Comparison of ENCODE assay signal across 29 mouse cellular contexts in the genomic region with DNA sequence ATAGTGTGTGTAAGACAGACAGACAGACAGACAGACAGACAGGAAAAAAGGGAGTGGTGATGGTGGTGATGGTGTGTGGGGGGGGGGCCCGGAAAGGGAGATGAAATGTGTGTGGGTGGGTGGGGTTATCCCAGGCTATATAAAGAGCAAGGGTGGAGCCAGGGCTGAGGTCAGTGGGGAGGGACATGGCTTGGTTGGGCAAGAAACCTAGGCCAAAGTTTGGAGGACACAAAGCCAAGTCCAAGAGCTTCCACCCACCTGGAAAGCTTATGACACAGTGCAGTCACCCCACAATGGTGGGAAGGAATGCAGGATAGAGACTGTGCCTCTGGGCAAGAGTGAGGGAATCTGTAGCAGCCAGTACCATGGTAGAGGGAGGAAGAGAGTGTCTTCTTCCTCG. TPM values are rescaled to one million over a fixed set of nuclear protein-coding genes. Genes with fewer than 3 reads are reported as not detected.
DNase-seq lines count a peak whose midpoint lies in the region; ATAC-seq and TF ChIP-seq lines count a peak whose summit lies in the region.
"Had no signal": no experiment of that assay in that cellular context is flagged by ENCODE, and none has a peak within 500 bp of the region (broad histone marks: within the 10 kb centered on the region; RNA-seq: fewer than 3 reads in every experiment).

No protein-coding gene starts in this region.

- peaks cover 8% of the 10 kb centered on the region for H3K27me3 ChIP-seq in liver, adult 2 months (ENCODE audit: control insufficient read depth, insufficient read depth, low read length)
- H3K27me3 ChIP-seq in liver, postnatal 0 days (ENCODE audit: insufficient read depth, low read length), result peaks cover 42% of the 10 kb centered on the region
- no peaks in the 10 kb centered on the region for H3K27me3 ChIP-seq in myocyte (ENCODE audit: control insufficient read depth, insufficient read depth, insufficient read length)
- H3K27me3 ChIP-seq: CH12.LX; embryonic facial prominence, embryonic 13.5 days; Patski had no signal

- H3K79me2 ChIP-seq in liver, adult 2 months (ENCODE audit: control insufficient read depth, insufficient read depth, low read length), result no peaks in the 10 kb centered on the region
- H3K79me2 ChIP-seq in myocyte (ENCODE audit: control insufficient read depth, insufficient read depth), result no peaks in the 10 kb centered on the region

- 28% methylated on average over 2 of the region's 2 CpGs for WGBS in liver, adult 2 months
- 52% methylated on average over 2 of the region's 2 CpGs for WGBS in liver, postnatal 0 days (ENCODE audit: insufficient replicate concordance)

- H3K36me3 ChIP-seq in liver, adult 2 months (ENCODE audit: control insufficient read depth, insufficient read depth, low read length), result no peaks in the 10 kb centered on the region
- H3K36me3 ChIP-seq in liver, postnatal 0 days (replicated peaks; ENCODE audit: insufficient read depth, low read length), result no peaks in the 10 kb centered on the region
- no peaks in the 10 kb centered on the region for H3K36me3 ChIP-seq in myocyte (ENCODE audit: control insufficient read depth, insufficient read depth)
- H3K36me3 ChIP-seq: embryonic facial prominence, embryonic 13.5 days; embryonic facial prominence, embryonic 15.5 days; forebrain, embryonic 10.5 days; forebrain, embryonic 12.5 days; G1E had no signal

- H3K27ac ChIP-seq in liver, adult 2 months (replicated peaks; ENCODE audit: insufficient read depth, low read depth, low read length), result no peak overlapping the region
- H3K27ac ChIP-seq in liver, postnatal 0 days (ENCODE audit: low read depth), result no peak overlapping the region
- H3K27ac ChIP-seq: embryonic facial prominence, embryonic 15.5 days; forebrain, embryonic 10.5 days; forebrain, embryonic 12.5 days had no signal

- no peak for TF ChIP-seq EP300 in liver, postnatal 0 days (IDR thresholded peaks at IDR 0.05; ENCODE audit: low read depth)

- H3K9ac ChIP-seq in liver, adult 2 months (ENCODE audit: low read depth, low read length), result no peak overlapping the region
- no peak overlapping the region for H3K9ac ChIP-seq in liver, postnatal 0 days (replicated peaks)
- H3K9ac ChIP-seq: embryonic facial prominence, embryonic 13.5 days; embryonic facial prominence, embryonic 15.5 days; forebrain, embryonic 12.5 days had no signal

- TF ChIP-seq CTCF in liver, adult 2 months (IDR thresholded peaks at IDR 0.05; ENCODE audit: low read depth, low read length), result no peak
- no peak for TF ChIP-seq CTCF in liver, postnatal 0 days (IDR thresholded peaks at IDR 0.05; ENCODE audit: low read depth)

- ATAC-seq in liver, postnatal 0 days, result no peak
- ATAC-seq: activated CD4-positive, CD25-positive, alpha-beta regulatory T cell, adult 4 months; CD4-positive, CD25-positive, alpha-beta regulatory T cell, adult 4 months; forebrain, embryonic 14.5 days; forebrain, embryonic 16.5 days; Patski had no signal

- H3K4me2 ChIP-seq in liver, postnatal 0 days (ENCODE audit: low read depth, low read length), result no peak overlapping the region
- peak overlapping the region; percentile 12 for H3K4me2 ChIP-seq in myocyte (ENCODE audit: low read depth)
- H3K4me2 ChIP-seq: embryonic facial prominence, embryonic 13.5 days; embryonic facial prominence, embryonic 15.5 days; forebrain, embryonic 12.5 days had no signal

- H3ac ChIP-seq in myocyte (ENCODE audit: control insufficient read depth, insufficient read length), result no peak overlapping the region

- peak; percentile 74 for DNase-seq in liver, adult 2 months (ENCODE audit: extremely low read depth, low read depth, low spot score)
- DNase-seq in liver, postnatal 0 days, result no peak
- peak; percentile 54 for DNase-seq in adipocyte (ENCODE audit: low spot score)
- no peak for DNase-seq in layer of hippocampus, postnatal 36 days
- DNase-seq: adrenal gland, adult 2 months; adrenal gland, postnatal 10 days; adrenal gland, postnatal 25 days; B cell, adult 2 months; cerebellum, adult 11 months; cerebellum, adult 18-20 months; cerebellum, adult 8-10 months; cerebellum, adult 9-11 months; cerebellum, postnatal 14 days; cerebellum, postnatal 36 days; embryo, embryonic 11 days had no signal

- no peak overlapping the region for H3K4me3 ChIP-seq in liver, adult 2 months (ENCODE audit: insufficient read depth, low read depth, low read length)
- H3K4me3 ChIP-seq in liver, postnatal 0 days (ENCODE audit: low read depth, low read length), result no peak overlapping the region
- H3K4me3 ChIP-seq in myocyte, result no peak overlapping the region
- H3K4me3 ChIP-seq: embryonic facial prominence, embryonic 13.5 days; embryonic facial prominence, embryonic 15.5 days; erythroblast, embryonic 14.5 days; forebrain, embryonic 10.5 days; forebrain, embryonic 12.5 days had no signal

- peaks cover 9% of the 10 kb centered on the region for H3K4me1 ChIP-seq in liver, adult 2 months (ENCODE audit: control insufficient read depth, insufficient read depth, low read length)
- H3K4me1 ChIP-seq in liver, postnatal 0 days (ENCODE audit: insufficient read depth), result peaks cover 10% of the 10 kb centered on the region; the same call in 1 of the 2 replicates

- no peaks in the 10 kb centered on the region for H3K9me3 ChIP-seq in liver, postnatal 0 days (ENCODE audit: low read length)
- H3K9me3 ChIP-seq: embryonic facial prominence, embryonic 13.5 days; embryonic facial prominence, embryonic 15.5 days; forebrain, embryonic 10.5 days; forebrain, embryonic 12.5 days had no signal

- TF ChIP-seq POLR2A in liver, adult 2 months (IDR thresholded peaks at IDR 0.05; ENCODE audit: extremely low read depth, insufficient read depth, low read length), result no peak
- no peak for TF ChIP-seq POLR2A in myocyte (IDR thresholded peaks at IDR 0.05; ENCODE audit: insufficient read length, low read depth)

TF ChIP-seq in myocyte, 11 proteins besides CTCF, POLR2A, EP300 and RAD21:
- peak in 1 of 3 experiments; percentile 19 for TF ChIP-seq MYOD1 (IDR thresholded peaks at IDR 0.05; ENCODE audit: control insufficient read depth in 1 of 3, insufficient read length in 2 of 3, low read depth in 2 of 3)
- TF ChIP-seq CEBPB (IDR thresholded peaks at IDR 0.05; ENCODE audit: insufficient read depth, poor library complexity, severe bottlenecking), result no peak

RNA-seq across cellular contexts. Expression of a gene that starts 23.2 kb away (rescaled TPM):
- 0.07 TPM in 1 of 2 replicates, not detected in the other for total RNA-seq in liver, adult 2 months (2014; rRNA removed)
- polyA plus RNA-seq in liver, adult 2 months (2012; rRNA removed), result 0.06 and 0.07 TPM in 2 replicates
- 0.28 and 0.37 TPM in 2 replicates for polyA plus RNA-seq in liver, postnatal 0 days (2015; fragmentation: Nextera tagmentation; extraction: Ambion mirVana)
- 21.3 TPM for polyA plus RNA-seq in myocyte (2012; fragmentation: generic; extraction: Trizol)
- total RNA-seq in layer of hippocampus, postnatal 36 days (2021), result 10 to 100 TPM; 12.5 to 14.9 TPM
- total RNA-seq: CH12.LX; common myeloid progenitor, adult 5-6 weeks had no signal
- polyA plus RNA-seq: activated CD4-positive, CD25-positive, alpha-beta regulatory T cell, adult 4 months; CD4-positive, CD25-positive, alpha-beta regulatory T cell, adult 4 months; G1E had no signal

Comparison
In these comparisons a context has a peak if more than half of its experiments do, and no peak if none do; other contexts are left out.
1. DNase-seq: peak in liver, adult 2 months (single experiment) and adipocyte (single experiment); none in liver, postnatal 0 days (single experiment) and layer of hippocampus, postnatal 36 days (0 of 2).
2. RNA of a gene that starts 23.2 kb away (polyA plus RNA-seq): 21.3 TPM in myocyte (single experiment); 0.28 to 0.37 TPM in liver, postnatal 0 days and 0.06 to 0.07 TPM in liver, adult 2 months; every median in the first group is over 10 times any median in the second.